Mouse (Mus musculus) spleen, adult 2 months (tissue): ENCODE results near the gene Ucn3. TPM values are rescaled to one million over a fixed set of nuclear protein-coding genes. Genes with fewer than 3 reads are reported as not detected.
"Not testable (repeated sequence)": the region's sequence is repeated elsewhere in the genome, so short reads cannot be mapped to it uniquely, and the experiment has no call there.

Experiments
- DNase-seq, 2 experiments: peaks; one replicate each; pipeline versions ENCODE4 v3.0.0 to v3.0.0-alpha.2; 2012 to 2021; ENCODE audit warnings: low spot score in 2 of 2, low read depth in 1 of 2
- H3K27ac ChIP-seq: fragments of 200-500 bp; 2 replicates; pipeline ENCODE4 v1.5.1; 2012; ENCODE audit warnings: low read length, inconsistent platforms; ENCODE audit not compliant: insufficient read depth
- H3K27me3 ChIP-seq: fragments of 200-500 bp; 2 replicates; pipeline ENCODE4 v1.6.1; 2012; ENCODE audit warnings: mild to moderate bottlenecking, moderate library complexity, low read length, inconsistent platforms; ENCODE audit not compliant: control insufficient read depth, insufficient read depth
- H3K36me3 ChIP-seq: fragments of 200-500 bp; 2 replicates; pipeline ENCODE4 v1.6.1; 2012; ENCODE audit warnings: mild to moderate bottlenecking, low read length, inconsistent platforms; ENCODE audit not compliant: control insufficient read depth, insufficient read depth
- H3K4me1 ChIP-seq: fragments of 200-500 bp; 2 replicates; pipeline ENCODE4 v1.6.1; 2011; ENCODE audit warnings: inconsistent platforms; ENCODE audit not compliant: control insufficient read depth, insufficient read depth, insufficient read length
- H3K4me3 ChIP-seq: fragments of 200-500 bp; 2 replicates; pipeline ENCODE4 v1.5.1; 2011; ENCODE audit warnings: mild to moderate bottlenecking, inconsistent platforms; ENCODE audit not compliant: insufficient read depth, insufficient read length; ENCODE audit errors: extremely low read depth
- CTCF ChIP-seq: fragments of 200-500 bp; IDR thresholded peaks from 2 replicates; pipeline ENCODE4 v1.5.1; 2011; ENCODE audit warnings: mild to moderate bottlenecking, inconsistent platforms; ENCODE audit not compliant: insufficient read depth, insufficient read length, insufficient replicate concordance; ENCODE audit errors: extremely low read depth
- POLR2A ChIP-seq: fragments of 200-500 bp; IDR thresholded peaks from 2 replicates; pipeline ENCODE4 v1.6.1; 2011; ENCODE audit warnings: low read depth, low read length, inconsistent platforms
- WGBS: fragments of 180-500 bp; shearing (Covaris S2); methylation state at CpG from one replicate; pipeline ENCODE4 v1.1.7; 2018; 5-methylcytosine and 5-hydroxymethylcytosine counted together
- polyA plus RNA-seq: library from polyadenylated mRNA; depleted of rRNA; stranded (reverse); fragments of >200 nt; gene quantifications from 2 replicates; pipeline ENCODE4 v1.2.3, GENCODE M21; 2012

The Ucn3 gene
- polyA plus RNA-seq, 1 experiment = not detected

DNA sequence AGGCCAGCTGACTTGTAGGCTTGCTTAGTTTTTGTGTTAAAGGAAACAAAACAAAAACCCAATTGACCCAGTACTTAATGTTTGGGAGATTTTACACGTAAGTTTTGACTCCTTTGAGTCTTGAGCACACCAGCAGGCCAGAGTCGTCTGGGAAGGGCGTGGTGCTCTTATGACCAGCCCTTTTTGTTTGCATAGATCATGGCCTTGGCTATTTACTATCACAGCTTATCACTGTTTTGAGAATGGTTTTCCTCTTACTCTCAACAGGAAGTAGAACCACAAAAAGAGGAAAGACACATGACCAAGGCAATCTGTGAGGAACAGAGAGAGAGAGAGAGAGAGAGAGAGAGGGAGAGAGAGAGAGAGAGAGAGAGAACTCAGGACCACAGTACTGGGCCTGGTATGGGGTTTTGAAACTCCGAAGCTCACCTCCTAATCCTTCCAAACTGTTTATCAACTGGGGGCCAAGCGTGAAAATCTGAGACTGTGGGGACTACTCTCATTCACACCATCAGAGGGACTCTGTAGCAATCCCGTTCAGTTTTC is 37.9 kb downstream of the Ucn3 start:
- H3K27me3 ChIP-seq = no peaks in the 10 kb centered on the region
- H3K4me3 ChIP-seq = no peak overlapping the region
- no peak for TF ChIP-seq CTCF
- TF ChIP-seq POLR2A = no peak
- no peaks in the 10 kb centered on the region for H3K36me3 ChIP-seq
- no peaks in the 10 kb centered on the region; the same call in 1 of the 2 replicates for H3K4me1 ChIP-seq
- DNase-seq = no peak
- 87% methylated on average over 6 of the region's 6 CpGs for WGBS
- H3K27ac ChIP-seq = no peak overlapping the region

DNA sequence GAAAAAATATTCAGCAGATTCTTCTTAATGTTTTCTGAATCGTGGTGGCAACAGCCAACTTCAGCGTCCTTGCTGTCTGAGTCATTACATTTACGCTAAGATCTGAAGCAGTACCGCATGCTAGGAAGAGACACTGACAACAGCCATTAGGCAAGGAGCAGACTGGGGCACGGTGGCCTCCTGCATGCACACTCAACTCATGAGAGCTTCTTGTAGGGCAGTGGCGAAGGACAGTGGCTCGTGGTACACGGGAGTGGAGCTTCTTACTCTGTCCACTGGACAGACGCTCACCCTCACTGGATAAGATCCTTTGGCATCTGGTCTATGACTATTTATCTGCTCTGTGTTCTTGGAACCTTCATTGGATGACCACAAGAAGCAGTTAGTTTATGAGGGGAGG is 45.8 kb downstream of the Ucn3 start:
- no peaks in the 10 kb centered on the region for H3K4me1 ChIP-seq
- no peak overlapping the region for H3K27ac ChIP-seq
- no peak overlapping the region for H3K4me3 ChIP-seq
- H3K36me3 ChIP-seq = no peaks in the 10 kb centered on the region
- no peak for TF ChIP-seq CTCF
- TF ChIP-seq POLR2A = no peak
- WGBS = 96% methylated on average over 9 of the region's 9 CpGs
- DNase-seq = no peak
- H3K27me3 ChIP-seq = no peaks in the 10 kb centered on the region

DNA sequence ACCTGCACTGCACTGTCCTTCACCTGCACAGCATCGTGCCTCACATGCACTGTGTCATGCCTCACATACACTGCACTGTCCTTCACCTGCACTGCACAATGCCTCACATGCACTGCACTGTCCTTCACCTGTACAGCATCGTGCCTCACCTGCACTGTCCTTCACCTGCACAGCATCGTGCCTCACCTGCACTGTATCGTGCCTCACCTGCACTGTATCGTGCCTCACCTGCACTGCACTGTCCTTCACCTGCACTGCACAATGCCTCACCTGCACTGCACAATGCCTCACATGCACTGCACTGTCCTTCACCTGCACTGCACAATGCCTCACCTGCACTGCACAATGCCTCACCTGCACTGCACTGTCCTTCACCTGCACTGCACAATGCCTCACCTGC is 46.9 kb downstream of the Ucn3 start:
- not testable (repeated sequence) for DNase-seq, H3K36me3 ChIP-seq, H3K4me1 ChIP-seq, H3K27me3 ChIP-seq, H3K4me3 ChIP-seq, H3K27ac ChIP-seq
- WGBS = 97% methylated on average over 5 of the region's 5 CpGs

DNA sequence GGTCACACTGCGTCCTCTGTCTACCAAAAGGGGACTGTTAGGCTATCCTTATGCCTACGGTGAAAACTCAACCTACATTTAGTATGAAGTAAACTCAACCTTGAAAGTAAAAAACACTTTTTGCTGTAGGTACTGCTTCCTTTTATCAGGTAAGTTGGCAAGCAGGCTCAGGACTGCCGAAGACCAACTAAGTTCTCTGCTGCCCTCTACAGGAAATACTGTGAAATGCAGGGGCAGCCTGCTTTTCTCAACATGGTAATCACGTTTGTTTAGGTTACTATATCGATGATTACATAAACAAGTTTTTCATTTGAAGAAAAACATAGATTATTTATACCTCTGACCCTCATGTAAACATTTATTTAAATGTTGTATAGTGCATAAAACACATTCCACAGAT is 48.2 kb downstream of the Ucn3 start:
- Histone ChIP-seq H3K36me3 (no peaks in the 10 kb centered on the region), H3K27ac (no peak overlapping the region), H3K27me3 (no peaks in the 10 kb centered on the region), H3K4me1 (no peaks in the 10 kb centered on the region; the same call in 1 of the 2 replicates), H3K4me3 (no peak overlapping the region)
- TF ChIP-seq CTCF = peak; percentile 70; the same call in 1 of the 2 replicates
- TF ChIP-seq POLR2A = no peak
- peak; percentile 51 to 71 for DNase-seq
- WGBS = 27% methylated on average over 5 of the region's 5 CpGs

DNA sequence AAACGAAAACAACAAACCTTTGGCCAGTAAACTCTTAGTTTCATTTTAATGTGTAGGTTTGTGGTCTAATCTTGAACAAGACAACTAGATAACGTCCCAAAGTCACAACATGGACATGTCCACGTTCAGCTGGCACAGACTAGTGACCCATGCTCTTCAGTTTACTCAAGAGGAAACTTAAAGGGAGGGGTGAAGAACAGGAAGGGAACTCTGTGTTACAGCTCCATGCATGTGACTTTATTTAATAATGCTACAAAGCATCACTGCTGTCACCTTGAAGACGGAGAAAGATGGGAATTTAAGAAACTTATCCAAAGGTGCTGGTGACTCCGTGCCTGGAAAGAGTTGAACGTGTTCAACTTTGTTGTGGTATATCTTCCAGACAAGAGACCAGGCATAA is 49.1 kb downstream of the Ucn3 start:
- DNase-seq = no peak
- no peak overlapping the region for H3K27ac ChIP-seq

DNA sequence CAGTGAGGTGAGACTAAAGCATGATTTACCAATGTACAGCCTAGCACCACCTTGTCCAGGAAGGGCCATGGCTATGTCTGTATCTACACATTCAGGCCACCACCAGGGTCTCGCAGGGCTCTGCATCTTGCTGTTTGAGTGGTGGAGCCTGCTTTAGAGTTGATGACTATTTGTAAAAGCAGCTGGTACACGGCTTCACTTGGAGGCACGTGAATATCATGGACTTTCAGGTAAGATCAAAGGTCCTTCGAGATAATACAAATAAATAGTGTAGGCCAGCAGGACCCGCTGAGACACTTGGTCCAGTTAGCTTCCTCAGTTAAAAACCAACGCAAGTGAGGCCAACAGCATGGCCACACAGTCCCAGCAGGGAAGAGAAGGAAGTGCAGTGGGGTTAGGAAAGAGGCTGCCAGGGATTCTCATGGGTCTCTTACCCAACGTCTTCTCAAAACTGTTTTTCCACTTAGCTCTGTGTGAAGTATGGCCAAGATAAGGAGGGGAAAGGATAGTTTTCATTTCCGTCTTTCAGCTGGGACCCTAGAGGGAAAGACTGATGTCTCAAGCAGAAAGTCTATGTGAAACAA is 49.7 kb downstream of the Ucn3 start:
- 90% methylated on average over 8 of the region's 8 CpGs for WGBS
- DNase-seq = no peak
- Histone ChIP-seq H3K36me3 (no peaks in the 10 kb centered on the region), H3K4me3 (no peak overlapping the region), H3K4me1 (no peaks in the 10 kb centered on the region; the same call in 1 of the 2 replicates), H3K27ac (no peak overlapping the region), H3K27me3 (no peaks in the 10 kb centered on the region)
- no peak for TF ChIP-seq CTCF
- TF ChIP-seq POLR2A = no peak

More for the DNA sequence above, 49.1 kb downstream of the Ucn3 start:
- WGBS = 81% methylated on average over 6 of the region's 6 CpGs
- TF ChIP-seq CTCF (no peak), POLR2A (no peak)
- Histone ChIP-seq H3K4me1 (no peaks in the 10 kb centered on the region; the same call in 1 of the 2 replicates), H3K4me3 (no peak overlapping the region), H3K27me3 (no peaks in the 10 kb centered on the region), H3K36me3 (no peaks in the 10 kb centered on the region)

DNA sequence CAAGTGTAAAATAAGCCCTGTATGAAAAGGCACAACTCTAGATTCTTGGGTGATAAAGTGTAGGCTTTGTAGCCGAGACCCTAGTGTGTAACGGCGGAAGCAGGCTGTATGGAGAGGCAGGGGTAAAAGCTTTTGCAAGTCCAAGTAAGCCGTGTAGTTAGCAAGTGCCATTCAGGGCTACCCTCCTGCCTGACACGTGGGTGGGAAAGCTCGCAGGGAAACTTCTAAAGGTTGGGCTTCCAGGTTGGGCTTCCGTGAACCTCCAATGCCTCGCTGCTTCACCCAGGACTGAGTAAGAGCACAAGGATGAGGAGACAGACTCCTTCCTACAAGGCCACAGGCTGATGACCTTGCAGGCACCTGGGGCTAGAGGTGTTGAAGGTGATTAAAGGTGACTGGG is 50.6 kb downstream of the Ucn3 start:
- Histone ChIP-seq H3K4me1 (peaks cover 3% of the 10 kb centered on the region), H3K27ac (no peak overlapping the region), H3K4me3 (no peak overlapping the region), H3K27me3 (no peaks in the 10 kb centered on the region), H3K36me3 (no peaks in the 10 kb centered on the region)
- 95% methylated on average over 8 of the region's 8 CpGs for WGBS
- DNase-seq = no peak
- TF ChIP-seq CTCF (no peak), POLR2A (no peak)
